Mouse (Mus musculus) c-Kit-positive CD71-positive TER-119-positive erythroid progenitor cells, embryonic 14.5 days (primary cell): Measurements from ENCODE around the gene Adamtsl2.

Source experiments
- DNase-seq: peaks from one replicate; pipeline ENCODE4 v3.0.0-alpha.2; 2013; ENCODE audit warnings: low spot score

Gene Adamtsl2

DNA sequence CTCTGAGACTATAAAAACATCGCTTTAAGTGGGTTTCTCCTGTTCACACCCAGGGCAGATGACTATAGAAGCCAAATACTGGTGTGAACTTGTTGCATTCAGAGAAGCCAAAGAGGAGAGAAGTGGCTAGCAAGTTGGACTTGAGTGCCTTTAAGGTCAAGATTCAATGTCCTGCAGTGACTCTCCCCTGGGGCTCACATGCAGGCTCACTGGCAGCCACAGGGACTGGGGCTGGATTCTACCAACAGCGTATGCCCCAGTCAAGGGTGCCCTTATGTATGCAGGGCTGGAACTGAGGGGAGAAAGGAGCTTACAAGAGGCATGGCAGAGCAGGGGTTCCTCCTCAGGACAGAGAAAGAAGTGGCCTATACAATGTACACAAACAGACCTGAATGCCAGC is 40.6 kb downstream of the Adamtsl2 start:
- DNase-seq, result no peak

DNA sequence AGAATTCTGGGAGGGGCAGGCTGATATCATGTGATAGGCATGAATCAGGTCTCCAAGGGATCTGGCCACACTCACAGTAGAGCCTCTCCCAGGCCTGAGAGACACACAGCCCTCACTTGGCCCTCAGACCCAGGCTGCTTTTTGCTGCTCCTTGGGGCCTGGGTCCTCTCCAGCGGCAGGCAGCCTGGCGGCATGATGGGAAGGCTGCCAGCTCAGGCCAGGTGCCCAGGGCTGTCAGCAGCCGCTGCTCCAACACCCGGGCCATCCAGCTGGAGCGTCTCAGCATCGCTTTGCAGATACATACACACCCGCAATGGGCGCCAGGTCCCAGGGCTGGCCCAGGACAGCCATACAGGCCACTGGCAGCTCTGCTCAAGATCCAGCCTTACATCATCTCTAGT is 41.1 kb downstream of the Adamtsl2 start:
- DNase-seq, result no peak

- DNase-seq, result no peak
Measured at GRCm38 (mm10) chr2:27121626-27122355, 42.6 kb downstream of the Adamtsl2 start.

GRCm38 (mm10) chr2:27122578-27122977 is 43.4 kb downstream of the Adamtsl2 start:
- DNase-seq, result no peak

GRCm38 (mm10) chr2:27123121-27123520 is 43.9 kb downstream of the Adamtsl2 start:
- DNase-seq, result no peak

DNA sequence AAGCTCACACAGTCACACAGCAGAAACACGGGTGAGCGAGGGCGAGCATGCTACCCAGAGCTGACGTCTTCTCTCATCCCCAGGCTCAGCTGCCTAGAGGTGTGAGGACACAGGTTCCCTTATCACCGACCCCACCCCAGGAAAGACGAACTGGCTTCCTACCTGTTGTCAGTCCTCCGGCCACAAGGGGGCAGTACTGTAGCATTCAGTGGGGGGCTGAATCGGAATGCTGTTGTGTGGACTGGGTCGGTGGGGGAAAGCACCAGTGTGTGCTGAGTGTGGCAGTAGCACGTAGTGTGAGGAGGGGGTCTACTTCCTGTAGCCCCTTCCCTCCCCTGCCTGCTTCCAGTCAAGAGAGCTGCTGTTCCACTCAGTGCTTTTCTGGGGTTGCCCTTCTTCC is 46.8 kb downstream of the Adamtsl2 start:
- peak; percentile 26 for DNase-seq

DNA sequence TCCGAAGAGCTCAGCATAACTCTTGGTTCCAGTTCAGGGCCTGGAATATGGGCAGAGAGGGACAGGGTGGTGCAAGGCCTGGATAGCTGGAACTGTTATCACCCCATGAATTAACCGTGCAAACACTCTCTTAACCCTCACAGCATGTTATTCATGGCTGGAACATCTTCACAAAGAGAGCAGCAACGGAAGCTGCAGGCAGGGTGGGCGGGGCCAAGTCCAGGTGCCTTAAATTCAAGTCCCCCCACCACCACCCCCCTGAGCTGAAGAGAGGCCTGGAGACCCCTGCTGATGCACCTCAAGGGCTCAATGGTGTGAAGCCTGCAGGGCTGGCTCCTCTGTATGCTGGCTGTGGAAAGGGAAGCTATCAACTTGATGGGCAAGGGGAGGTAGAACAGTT is 47.3 kb downstream of the Adamtsl2 start:
- no peak for DNase-seq

DNA sequence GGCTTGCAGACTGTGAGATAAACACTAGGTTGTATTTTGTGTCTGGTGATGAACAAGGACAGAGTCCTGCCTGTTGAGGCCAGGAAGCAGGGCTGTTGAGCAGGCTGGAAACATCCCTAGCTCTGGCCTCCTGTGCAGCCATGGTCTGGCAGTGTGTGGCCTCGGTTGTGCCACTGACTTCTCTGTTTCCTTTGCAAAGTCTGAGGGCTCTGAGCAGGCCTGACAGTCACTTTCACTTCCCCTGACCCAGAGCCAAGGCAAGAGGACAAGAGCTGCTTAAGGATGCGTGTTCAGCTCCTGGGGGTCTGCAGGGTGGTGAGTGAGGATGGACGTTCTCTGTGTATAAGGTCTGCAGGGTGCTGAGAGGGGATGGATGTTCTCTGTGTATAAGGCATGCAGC is 49.8 kb downstream of the Adamtsl2 start:
- no peak for DNase-seq

DNA sequence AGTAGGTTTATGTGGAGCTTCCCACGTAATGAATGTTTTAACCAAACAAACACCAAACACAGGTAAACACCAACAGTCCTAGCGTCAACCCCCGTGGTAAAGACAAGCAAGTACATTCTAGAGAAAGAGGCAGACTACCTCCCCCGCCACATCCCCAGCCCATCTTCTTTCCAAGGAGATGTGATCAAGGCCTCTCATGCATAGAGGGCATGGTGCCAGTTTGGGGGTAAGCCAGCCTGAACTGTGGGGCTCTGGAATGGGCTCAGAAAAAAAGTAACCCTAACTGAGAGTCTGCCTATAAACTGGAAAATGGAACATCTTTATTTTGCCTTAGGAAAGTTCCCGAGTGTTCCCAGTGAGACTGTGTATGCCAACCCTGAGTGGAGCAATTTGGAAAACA is 56.8 kb downstream of the Adamtsl2 start:
- DNase-seq, result no peak

- no peak for DNase-seq
Measured at GRCm38 (mm10) chr2:27136336-27136735, 57.2 kb downstream of the Adamtsl2 start.

- no peak for DNase-seq
Measured at GRCm38 (mm10) chr2:27136789-27137188, 57.6 kb downstream of the Adamtsl2 start.

DNA sequence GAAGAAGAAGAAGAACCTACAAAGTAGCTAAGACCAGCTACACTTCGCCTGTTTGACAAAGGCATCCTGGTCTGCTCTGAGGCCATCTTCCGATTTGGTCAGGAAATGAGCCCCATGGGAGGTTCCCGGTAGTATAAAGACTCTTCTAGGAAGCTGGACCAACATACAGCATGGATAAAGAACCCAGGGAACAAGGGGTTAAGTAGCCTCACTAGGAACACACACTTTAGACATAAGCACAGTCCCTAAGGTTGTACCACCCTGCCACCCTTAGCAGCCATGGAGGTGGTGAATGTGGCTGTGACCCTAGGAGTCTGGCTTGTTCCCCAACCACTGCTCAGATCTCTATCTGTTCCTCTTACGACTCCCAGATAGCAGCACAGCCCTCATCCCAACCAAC is 59.2 kb downstream of the Adamtsl2 start:
- no peak for DNase-seq

- DNase-seq, result no peak
Measured at GRCm38 (mm10) chr2:27141950-27142693, 62.9 kb downstream of the Adamtsl2 start, which contains the start of gene Fam163b. TSS of gene Fam163b (minus strand) at chr2:27142491.

DNA sequence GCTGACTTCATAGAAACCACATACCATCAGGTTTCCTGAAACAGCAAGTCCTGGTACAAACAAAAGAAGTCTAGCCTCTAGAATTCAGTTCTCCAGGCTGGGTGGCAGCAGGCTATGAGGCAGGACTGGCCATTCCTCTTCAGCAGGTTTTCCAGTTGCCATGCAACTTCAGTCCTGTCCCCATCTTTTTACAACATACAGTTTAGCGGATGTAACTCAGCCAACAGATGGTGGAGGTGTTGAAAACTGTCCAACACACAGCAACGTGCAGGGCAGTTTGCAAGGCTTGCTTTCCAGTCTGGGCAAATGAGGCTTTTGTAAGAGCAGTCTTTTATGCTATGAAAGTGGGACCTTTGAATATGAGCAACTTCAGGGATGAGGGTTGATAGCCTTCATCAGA is 65.8 kb downstream of the Adamtsl2 start:
- no peak for DNase-seq

DNA sequence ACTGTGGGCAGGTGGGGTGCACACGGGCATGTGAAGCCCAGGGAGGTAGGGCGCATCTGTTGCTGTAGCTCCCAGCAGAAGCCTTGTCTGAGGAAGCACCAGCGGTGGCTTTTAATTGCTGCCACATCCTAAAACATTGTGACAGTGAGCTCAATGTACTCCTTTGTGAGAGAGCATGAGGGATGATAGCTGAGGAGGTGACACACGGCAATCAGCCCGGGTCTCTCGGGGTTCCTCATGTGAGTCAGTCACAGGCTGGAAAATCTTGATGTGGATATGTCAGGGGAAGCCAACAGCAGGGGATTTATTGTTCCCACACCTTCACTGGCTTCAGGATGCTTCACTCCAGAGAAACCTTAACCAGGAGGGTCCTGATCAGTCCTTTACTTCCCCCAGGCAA is 67.7 kb downstream of the Adamtsl2 start:
- DNase-seq, result no peak

GRCm38 (mm10) chr2:27149457-27149856 is 70.3 kb downstream of the Adamtsl2 start:
- no peak for DNase-seq

DNA sequence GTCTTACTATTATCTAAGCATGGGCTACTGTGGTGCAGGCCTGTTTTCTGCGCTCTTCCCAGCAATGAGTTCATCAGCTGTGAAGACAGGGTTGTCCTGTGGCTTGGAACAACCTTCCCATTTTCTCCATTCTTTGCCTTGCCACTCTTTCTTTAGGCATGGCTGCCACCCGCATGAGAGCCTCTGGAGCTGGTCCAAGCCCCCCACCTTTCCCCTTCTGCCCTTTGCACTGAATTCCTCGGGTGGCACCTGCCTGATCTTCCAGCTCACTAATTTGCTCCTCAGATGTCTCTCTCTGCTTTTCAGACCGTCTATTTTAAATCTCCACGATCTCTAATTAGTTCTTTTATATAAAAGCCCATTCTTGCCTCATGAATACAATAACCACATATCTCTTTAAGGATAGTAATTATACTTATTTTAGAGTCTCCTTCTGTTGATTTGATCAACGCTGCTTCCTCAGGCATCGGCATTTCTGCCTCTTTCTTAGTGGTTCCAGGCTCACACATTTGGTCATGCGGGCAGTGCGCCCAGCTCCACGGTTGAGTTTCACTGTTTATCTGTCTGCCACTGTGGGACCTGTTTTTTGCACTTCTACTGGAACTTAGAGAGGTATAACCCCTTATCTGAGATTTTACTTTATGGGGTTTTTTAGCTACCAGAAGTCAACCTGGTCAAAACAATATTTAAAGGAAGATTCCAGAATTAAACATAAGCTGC is 75.4 kb downstream of the Adamtsl2 start:
- DNase-seq, result no peak

DNA sequence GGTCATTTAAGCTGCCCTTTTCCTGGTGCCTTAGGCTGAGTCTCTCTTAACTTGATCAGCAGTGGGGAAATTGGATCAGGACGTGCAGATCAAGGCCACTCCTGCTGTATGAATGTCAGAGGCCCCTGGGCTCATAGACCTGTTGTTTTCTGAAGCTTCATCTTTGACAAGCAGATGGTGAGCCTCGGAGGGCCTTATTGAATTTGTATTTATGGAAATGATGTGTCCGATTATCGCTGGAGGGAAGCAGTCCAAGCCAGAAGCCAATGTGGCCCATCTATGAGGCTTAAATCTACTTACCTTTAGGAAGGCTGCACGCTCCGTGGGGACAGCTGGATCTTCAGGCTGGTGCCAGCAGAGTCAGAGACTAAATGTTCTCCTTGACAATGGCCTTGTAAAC is 77.4 kb downstream of the Adamtsl2 start:
- DNase-seq, result no peak
